Mouse (Mus musculus) myocyte (in vitro differentiated cells): ENCODE measurements around the gene Tob1.

Experiments
- CEBPB ChIP-seq: IDR thresholded peaks from 2 replicates; pipeline ENCODE4 v1.6.1; 2011; ENCODE audit warnings: mild to moderate bottlenecking, moderate library complexity; ENCODE audit not compliant: poor library complexity, insufficient read depth, severe bottlenecking
- E2F4 ChIP-seq: IDR thresholded peaks from one replicate; pipeline ENCODE4 v1.6.1; 2011; ENCODE audit warnings: mild to moderate bottlenecking, control low read depth, moderate library complexity; ENCODE audit not compliant: insufficient read depth
- MYOG ChIP-seq, 3 experiments: IDR thresholded peaks; one replicate each; pipeline ENCODE4 v1.6.1; 2011; ENCODE audit warnings: control low read depth in 2 of 3, low read depth in 2 of 3, mild to moderate bottlenecking in 2 of 3; ENCODE audit not compliant: insufficient read length in 2 of 3, control insufficient read depth in 1 of 3, insufficient read depth in 1 of 3
- POLR2A ChIP-seq: IDR thresholded peaks from one replicate; pipeline ENCODE4 v1.6.1; 2011; ENCODE audit warnings: low read depth, mild to moderate bottlenecking, control low read depth, moderate library complexity; ENCODE audit not compliant: insufficient read length
- POLR2AphosphoS2 ChIP-seq: IDR thresholded peaks from one replicate; pipeline ENCODE4 v1.6.1; 2011; ENCODE audit warnings: low read depth, control low read depth; ENCODE audit not compliant: insufficient read length
- TCF12 ChIP-seq: IDR thresholded peaks from one replicate; pipeline ENCODE4 v1.6.1; 2011; ENCODE audit warnings: mild to moderate bottlenecking, control low read depth; ENCODE audit not compliant: poor library complexity, insufficient read depth, severe bottlenecking
- USF1 ChIP-seq: IDR thresholded peaks from one replicate; pipeline ENCODE4 v1.6.1; 2011; ENCODE audit warnings: low read depth, mild to moderate bottlenecking, control low read depth, moderate library complexity

DNA sequence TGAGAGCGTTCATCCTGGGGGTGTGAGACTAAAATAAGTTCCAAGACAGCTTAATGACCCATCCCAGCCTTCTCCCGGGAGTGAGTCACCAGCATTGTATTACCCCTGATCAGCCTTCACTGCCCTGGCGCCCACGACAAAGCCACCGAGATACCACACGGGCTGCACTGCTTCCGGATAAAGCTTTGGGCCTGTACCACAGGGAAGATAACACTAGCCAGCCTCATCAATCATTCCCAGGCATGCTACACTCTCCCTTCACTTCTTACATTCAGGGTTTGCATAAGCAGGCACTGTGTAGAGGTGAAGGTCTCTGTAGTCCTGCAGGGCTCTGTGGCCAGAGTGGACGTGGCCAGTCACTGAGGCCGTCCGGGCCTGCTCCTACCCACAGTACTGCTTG lies 21.7 kb upstream of the Tob1 start:
- TF ChIP-seq POLR2A (no peak), POLR2AphosphoS2 (no peak), USF1 (no peak), CEBPB (no peak), MYOG (IDR thresholded peaks at IDR 0.05; ENCODE audit: control insufficient read depth in 1 of 3, insufficient read depth in 1 of 3, insufficient read length in 2 of 3, low read depth in 2 of 3) (peak in 1 of 3 experiments; percentile 55), E2F4 (no peak), TCF12 (no peak)
